Mouse (Mus musculus): ENCODE data around the gene Dgkd. TPM values are rescaled to one million over a fixed set of nuclear protein-coding genes. Genes with fewer than 3 reads are reported as not detected.
"Not testable (repeated sequence)": the region's sequence is repeated elsewhere in the genome, so short reads cannot be mapped to it uniquely, and the experiment has no call there.

Gene Dgkd
- polyA plus RNA-seq, 1 experiment from 2014 or later: 47.6 TPM

- no peak for TF ChIP-seq CTCF (IDR thresholded peaks at IDR 0.05)
- ChIA-PET CTCF (interaction anchor here (1.1 to 2.4 kb wide), 6 partner anchors 11 to 111 kb away, joined by 3 to 11 read pairs (median 3); partner anchors contain the start of gene Sag), POLR2A (no interaction called here)
- ATAC-seq: no peak
- no peaks in the 10 kb centered on the region for H3K27me3 ChIP-seq
- in situ Hi-C loops (cut with MboI; ENCODE audit: low pct_unique_long_range_greater_than_20kb): loop anchor here (5.0 to 25.0 kb wide), 2 partner anchors 101 to 461 kb away; partner anchors contain the start of genes Hjurp and Trpm8
- no peak for DNase-seq (ENCODE audit: low read depth, low spot score)
Measured at GRCm38 (mm10) chr1:87826474-87826873, 26.6 kb upstream of the Dgkd start.

DNA sequence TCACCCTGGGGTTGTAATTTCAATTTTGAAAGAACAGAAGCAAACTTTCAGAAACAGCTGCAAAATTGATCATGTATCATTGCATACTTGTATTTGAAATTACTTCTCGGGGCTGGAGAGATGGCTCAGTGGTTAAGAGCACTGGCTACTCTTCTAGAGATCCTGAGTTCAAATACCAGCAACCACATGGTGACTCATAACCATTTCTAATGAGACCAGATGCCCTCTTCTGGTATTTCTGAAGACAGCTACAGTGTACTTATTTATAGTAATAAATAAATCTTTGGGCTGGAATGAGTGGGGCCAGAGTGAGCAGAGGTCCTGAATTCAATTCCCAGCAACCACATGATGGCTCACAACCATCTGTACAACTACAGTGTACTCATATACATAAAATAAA, 25.6 kb upstream of the Dgkd start:
- CTCF ChIA-PET: interaction anchor here (0.6 to 1.1 kb wide), 2 partner anchors 10 to 405 kb away, joined by 3 read pairs; no protein-coding TSS in a partner anchor
- DNase-seq (ENCODE audit: low read depth, low spot score); POLR2A ChIA-PET; ATAC-seq; H3K27me3 ChIP-seq: not testable (repeated sequence)
- in situ Hi-C loops (cut with MboI; ENCODE audit: low pct_unique_long_range_greater_than_20kb): loop anchor here (5.0 to 25.0 kb wide), 2 partner anchors 100 to 460 kb away; partner anchors contain the start of genes Hjurp and Trpm8

- ATAC-seq (no peak), DNase-seq (ENCODE audit: low read depth, low spot score) (no peak)
- no peaks in the 10 kb centered on the region for H3K27me3 ChIP-seq
- ChIA-PET POLR2A (interaction anchor here (0.6 kb wide), 1 partner anchor 29 kb away, joined by 3 read pairs; no protein-coding TSS in a partner anchor), CTCF (no interaction called here)
- in situ Hi-C loops (cut with MboI; ENCODE audit: low pct_unique_long_range_greater_than_20kb): loop anchor here (5.0 to 25.0 kb wide), 2 partner anchors 99 to 459 kb away; partner anchors contain the start of genes Hjurp and Trpm8
- no peak for TF ChIP-seq CTCF (IDR thresholded peaks at IDR 0.05)
Measured at GRCm38 (mm10) chr1:87828185-87828584, 24.9 kb upstream of the Dgkd start.

DNA sequence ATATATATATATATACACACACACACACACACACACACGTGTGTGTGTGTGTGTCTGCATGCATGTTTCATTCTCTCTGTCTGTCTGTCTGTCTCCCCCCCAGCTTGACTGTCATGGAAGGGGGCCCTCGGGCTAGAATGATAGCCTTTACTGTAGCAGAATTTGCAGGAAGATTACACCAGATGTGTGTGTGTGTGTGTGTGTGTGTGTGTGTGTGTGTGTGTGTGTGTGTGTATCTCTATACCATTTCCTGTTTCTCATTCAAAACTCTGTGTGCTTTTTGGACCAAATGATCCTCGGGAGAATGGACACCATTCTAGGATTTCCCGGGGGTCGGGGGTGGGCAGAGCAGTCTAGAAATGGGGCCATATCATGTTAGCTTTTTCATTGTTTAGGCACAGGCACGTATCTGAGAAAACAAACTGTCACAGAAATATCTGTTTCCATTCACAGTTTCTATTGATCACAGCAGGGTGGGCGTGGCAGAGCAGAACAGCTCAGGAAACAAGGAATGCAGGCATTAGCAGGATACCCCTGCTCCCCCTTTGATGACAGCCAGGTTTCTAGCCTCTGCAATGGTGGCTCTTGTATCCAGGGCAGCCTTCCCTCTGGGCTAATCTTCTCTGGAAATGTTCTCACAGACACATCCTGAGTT, 24.0 kb upstream of the Dgkd start:
- ATAC-seq (no peak), DNase-seq (ENCODE audit: low read depth, low spot score) (no peak)
- ChIA-PET CTCF (no interaction called here), POLR2A (no interaction called here)
- no peaks in the 10 kb centered on the region for H3K27me3 ChIP-seq
- no peak for TF ChIP-seq CTCF (IDR thresholded peaks at IDR 0.05)
- in situ Hi-C loops (cut with MboI; ENCODE audit: low pct_unique_long_range_greater_than_20kb): loop anchor here (5.0 to 25.0 kb wide), 2 partner anchors 98 to 458 kb away; partner anchors contain the start of genes Hjurp and Trpm8

DNA sequence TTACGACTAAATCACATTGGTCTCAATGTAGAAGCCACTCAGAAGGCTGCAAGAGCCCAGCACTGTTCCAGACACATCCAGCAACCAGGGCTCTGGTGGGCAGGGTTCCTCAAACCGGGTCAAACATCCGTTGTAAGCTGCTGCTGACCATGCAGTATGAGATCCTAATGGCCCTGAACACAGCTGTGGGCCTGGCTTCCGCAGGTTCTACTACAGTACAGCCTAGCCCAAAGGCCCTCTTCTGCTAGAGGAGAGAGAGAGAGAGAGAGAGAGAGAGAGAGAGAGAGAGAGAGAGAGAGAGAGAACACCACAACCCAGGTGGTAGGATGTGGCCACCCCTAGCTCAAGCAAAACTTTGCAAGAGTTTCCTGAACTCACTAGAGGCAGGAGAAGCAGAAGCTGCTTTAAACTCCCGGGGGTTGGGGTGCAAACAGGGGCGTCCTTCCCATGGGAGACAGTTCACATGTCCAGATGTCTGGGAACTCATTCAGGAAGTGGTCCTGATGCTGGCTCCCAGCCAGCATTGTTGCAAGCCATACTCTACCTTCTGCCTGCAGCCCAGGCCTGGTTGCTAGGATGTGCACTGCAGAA, 23.4 kb upstream of the Dgkd start:
- in situ Hi-C loops (cut with MboI; ENCODE audit: low pct_unique_long_range_greater_than_20kb): loop anchor here (5.0 to 25.0 kb wide), 2 partner anchors 98 to 458 kb away; partner anchors contain the start of genes Hjurp and Trpm8
- no peaks in the 10 kb centered on the region for H3K27me3 ChIP-seq
- no peak for ATAC-seq
- no peak for DNase-seq (ENCODE audit: low read depth, low spot score)
- CTCF ChIA-PET: no interaction called here
- no peak for TF ChIP-seq CTCF (IDR thresholded peaks at IDR 0.05)
- POLR2A ChIA-PET: no interaction called here

GRCm38 (mm10) chr1:87836453-87836852, 16.6 kb upstream of the Dgkd start:
- no peak for TF ChIP-seq CTCF (IDR thresholded peaks at IDR 0.05)
- in situ Hi-C loops (cut with MboI; ENCODE audit: low pct_unique_long_range_greater_than_20kb): loop anchor here (25.0 kb wide), 1 partner anchor 451 kb away; the partner anchor contains the start of genes Hjurp and Trpm8
- ATAC-seq (no peak), DNase-seq (ENCODE audit: low read depth, low spot score) (no peak)
- CTCF ChIA-PET: no interaction called here
- POLR2A ChIA-PET: no interaction called here
- no peaks in the 10 kb centered on the region for H3K27me3 ChIP-seq

DNA sequence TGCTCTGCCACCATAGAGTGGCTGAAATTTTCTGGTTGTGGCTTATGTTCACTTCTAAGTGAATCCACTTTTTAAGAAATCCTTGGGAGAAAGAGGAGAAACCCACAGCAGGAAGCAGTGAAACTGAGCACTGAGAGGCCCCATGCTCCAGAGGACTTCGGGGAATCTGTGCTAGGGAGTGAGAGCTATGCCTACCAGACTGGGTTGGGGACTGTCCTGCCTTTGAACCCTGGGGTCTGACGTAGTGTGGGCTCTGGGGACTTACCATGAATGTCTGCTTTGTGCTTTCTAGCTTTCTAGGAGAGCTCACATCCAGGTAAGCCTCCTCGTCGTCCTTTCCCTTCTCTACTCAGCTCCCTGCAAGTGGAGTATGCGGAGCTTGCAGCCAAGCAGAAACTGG, 16.1 kb upstream of the Dgkd start:
- no peak for TF ChIP-seq CTCF (IDR thresholded peaks at IDR 0.05)

DNA sequence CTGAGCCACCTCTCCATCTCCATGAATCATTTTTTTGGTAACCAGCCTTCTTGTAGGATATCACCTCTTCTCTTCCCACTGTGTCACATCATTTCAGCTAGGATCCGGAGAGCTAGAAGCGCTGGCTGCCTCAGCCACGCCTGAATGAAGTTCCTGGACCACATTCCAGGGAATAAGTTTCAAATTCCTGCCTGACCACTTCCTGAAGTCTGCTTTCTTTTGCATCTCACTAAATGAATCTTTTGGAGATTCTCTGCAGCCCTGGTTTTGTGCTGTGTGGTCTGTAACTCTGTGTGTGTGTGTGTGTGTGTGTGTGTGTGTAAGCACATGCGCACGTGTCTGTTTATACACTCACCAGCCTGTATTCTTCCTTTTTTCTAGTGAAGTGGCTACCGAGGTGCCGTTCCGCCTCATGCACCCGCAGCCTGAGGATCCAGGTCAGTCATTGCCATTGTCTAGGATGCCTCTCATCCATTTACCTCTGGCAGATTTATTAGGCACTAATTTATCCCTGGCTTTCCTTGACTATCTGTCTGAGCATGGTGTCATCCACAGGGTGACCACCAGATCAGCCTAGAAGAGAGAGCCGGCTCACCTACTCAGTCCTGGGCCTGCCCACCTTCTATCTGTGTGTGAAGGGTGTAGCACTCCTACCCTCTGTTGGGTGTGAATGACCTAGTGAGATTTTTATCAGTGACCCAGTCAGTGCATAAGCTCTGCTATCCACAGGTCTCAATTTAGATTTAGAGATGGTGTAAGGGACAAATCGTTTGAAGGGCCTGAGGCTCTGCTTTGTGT, 12.5 kb upstream of the Dgkd start:
- ATAC-seq: peak; percentile 71

More for the DNA sequence above, 16.1 kb upstream of the Dgkd start:
- POLR2A ChIA-PET: no interaction called here
- in situ Hi-C loops (cut with MboI; ENCODE audit: low pct_unique_long_range_greater_than_20kb): loop anchor here (25.0 kb wide), 1 partner anchor 450 kb away; the partner anchor contains the start of genes Hjurp and Trpm8
- H3K27me3 ChIP-seq: no peaks in the 10 kb centered on the region
- ATAC-seq (no peak), DNase-seq (ENCODE audit: low read depth, low spot score) (no peak)
- CTCF ChIA-PET: interaction anchor here (1.0 kb wide), 1 partner anchor 10 kb away, joined by 3 read pairs; no protein-coding TSS in a partner anchor

GRCm38 (mm10) chr1:87846801-87847474, 6.1 kb upstream of the Dgkd start:
- ChIA-PET POLR2A (no interaction called here), CTCF (no interaction called here)
- no peak for TF ChIP-seq CTCF (IDR thresholded peaks at IDR 0.05)
- H3K27me3 ChIP-seq: no peaks in the 10 kb centered on the region
- DNase-seq (ENCODE audit: low read depth, low spot score): no peak
- in situ Hi-C loops (cut with MboI; ENCODE audit: low pct_unique_long_range_greater_than_20kb): loop anchor here (25.0 kb wide), 1 partner anchor 440 kb away; the partner anchor contains the start of genes Hjurp and Trpm8
- no peak for ATAC-seq

More for the DNA sequence above, 12.5 kb upstream of the Dgkd start:
- H3K27me3 ChIP-seq: no peaks in the 10 kb centered on the region
- ChIA-PET POLR2A (no interaction called here), CTCF (interaction anchor here (1.0 kb wide), 1 partner anchor 82 kb away, joined by 3 read pairs; no protein-coding TSS in a partner anchor)
- TF ChIP-seq CTCF (IDR thresholded peaks at IDR 0.05): no peak
- no peak for DNase-seq (ENCODE audit: low read depth, low spot score)
- in situ Hi-C loops (cut with MboI; ENCODE audit: low pct_unique_long_range_greater_than_20kb): loop anchor here (25.0 kb wide), 1 partner anchor 447 kb away; the partner anchor contains the start of genes Hjurp and Trpm8
